Mouse (Mus musculus) lung, postnatal 0 days (tissue): ENCODE measurements around the gene Ccdc38.

Source experiments
- CTCF ChIP-seq: IDR thresholded peaks from 2 replicates; pipeline ENCODE4 v1.5.1; 2016; ENCODE audit warnings: antibody characterized with exemption, mild to moderate bottlenecking
- EP300 ChIP-seq: IDR thresholded peaks from 2 replicates; pipeline ENCODE4 v1.6.1; 2016; ENCODE audit warnings: antibody characterized with exemption, mild to moderate bottlenecking, control low read depth

DNA sequence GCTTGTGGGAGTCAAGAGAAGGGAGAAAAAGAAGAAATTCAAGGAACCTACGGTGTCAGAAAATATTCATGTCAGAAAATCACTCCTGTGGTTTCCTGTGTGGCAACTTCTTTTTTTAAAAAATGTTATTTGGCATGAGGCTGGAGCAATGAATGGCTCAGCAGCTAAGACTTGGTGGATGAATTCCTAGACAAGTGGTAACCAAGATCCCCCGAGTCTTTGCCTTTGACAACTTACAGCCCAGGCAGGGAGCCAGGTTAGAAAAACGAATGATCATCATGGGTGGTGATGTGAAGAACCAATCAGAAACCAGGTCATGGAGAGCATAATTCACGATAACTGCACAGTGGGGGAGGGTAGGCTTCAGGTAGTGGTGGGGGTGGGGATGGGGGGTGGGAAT lies 19.4 kb upstream of the Ccdc38 start:
- TF ChIP-seq CTCF (no peak), EP300 (no peak)
